Mouse (Mus musculus) neural tube, embryonic 14.5 days (tissue): Measurements from ENCODE around the gene Lhcgr. TPM values are rescaled to one million over a fixed set of nuclear protein-coding genes. Genes with fewer than 3 reads are reported as not detected.

Source experiments
- ATAC-seq: fragments of 200-750 bp; cut with Nextera tagmentation; 2 replicates; pipeline ENCODE4 v1.8.0; 2017; ENCODE audit warnings: low read depth, mild to moderate bottlenecking, moderate TSS enrichment, moderate library complexity
- H3K27ac ChIP-seq: fragments of 300-500 bp; sonication (generic); 2 replicates; pipeline ENCODE4 v1.5.1; 2014; ENCODE audit warnings: low read depth, mild to moderate bottlenecking, control low read depth, low read length, moderate library complexity, mixed read lengths
- H3K27me3 ChIP-seq: fragments of 300-500 bp; sonication (generic); 2 replicates; pipeline ENCODE4 v1.6.1; 2014; ENCODE audit warnings: low read length; ENCODE audit not compliant: control insufficient read depth, insufficient read depth
- H3K36me3 ChIP-seq: fragments of 300-500 bp; sonication (generic); 2 replicates; pipeline ENCODE4 v1.6.1; 2014; ENCODE audit warnings: low read length, mixed read lengths; ENCODE audit not compliant: control insufficient read depth, insufficient read depth
- H3K4me1 ChIP-seq: fragments of 300-500 bp; sonication (generic); 2 replicates; pipeline ENCODE4 v1.6.1; 2014; ENCODE audit warnings: low read length; ENCODE audit not compliant: control insufficient read depth, insufficient read depth
- H3K4me2 ChIP-seq: fragments of 300-500 bp; sonication (generic); 2 replicates; pipeline ENCODE4 v1.6.1; 2014; ENCODE audit warnings: mild to moderate bottlenecking, low read depth, low read length, control low read depth
- H3K4me3 ChIP-seq: fragments of 300-500 bp; sonication (generic); 2 replicates; pipeline ENCODE4 v1.5.1; 2014; ENCODE audit warnings: low read depth, low read length, control low read depth, mixed read lengths
- H3K9ac ChIP-seq: fragments of 300-500 bp; sonication (generic); replicated peaks from 2 replicates; pipeline ENCODE4 v1.6.1; 2014; ENCODE audit warnings: low read depth, mild to moderate bottlenecking, control low read depth, low read length, mixed read lengths
- H3K9me3 ChIP-seq: fragments of 300-500 bp; sonication (generic); 2 replicates; pipeline ENCODE4 v1.6.1; 2016; ENCODE audit warnings: low read length; ENCODE audit not compliant: control insufficient read depth
- WGBS: fragments of 180-500 bp; shearing (Covaris S2); extraction: QIAGEN DNeasy Blood & Tissue Kit; methylation state at CpG from one replicate; pipeline ENCODE4 v1.1.7; 2014; 5-methylcytosine and 5-hydroxymethylcytosine counted together
- polyA plus RNA-seq: library from polyadenylated mRNA; unstranded; fragments of >200 nt; fragmentation: Nextera tagmentation; extraction: Ambion mirVana; gene quantifications from 2 replicates; pipeline ENCODE4 v1.2.1, GENCODE M21; 2014

Lhcgr gene
- polyA plus RNA-seq, 1 experiment from 2014 or later, result 2.4 TPM

DNA sequence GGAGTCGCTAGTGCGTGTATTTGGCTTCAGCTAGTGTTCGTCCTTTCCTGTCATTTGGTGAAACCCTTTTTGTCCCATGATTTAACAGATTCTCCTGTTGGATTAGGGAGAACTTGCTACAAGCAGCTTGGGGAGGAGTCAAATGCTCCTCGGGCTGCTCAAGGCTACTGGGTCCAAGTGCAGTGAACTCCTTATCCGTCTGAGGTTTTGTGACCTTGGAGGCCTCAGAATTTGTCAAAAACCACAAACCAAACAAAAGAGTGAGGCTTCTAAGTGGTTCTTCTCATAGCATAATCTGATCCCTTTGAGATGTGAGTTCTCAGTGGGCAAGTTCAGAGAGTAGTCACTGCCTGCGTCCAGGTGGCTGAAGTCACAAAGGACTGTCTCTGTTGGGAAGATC is 36.0 kb downstream of the Lhcgr start:
- 81% methylated on average over 6 of the region's 6 CpGs for WGBS
- Histone ChIP-seq H3K27ac (no peak overlapping the region), H3K27me3 (no peaks in the 10 kb centered on the region), H3K9me3 (no peaks in the 10 kb centered on the region), H3K36me3 (no peaks in the 10 kb centered on the region), H3K4me3 (no peak overlapping the region), H3K4me2 (no peak overlapping the region), H3K4me1 (peaks cover 21% of the 10 kb centered on the region), H3K9ac (no peak overlapping the region)
- ATAC-seq, result no peak

DNA sequence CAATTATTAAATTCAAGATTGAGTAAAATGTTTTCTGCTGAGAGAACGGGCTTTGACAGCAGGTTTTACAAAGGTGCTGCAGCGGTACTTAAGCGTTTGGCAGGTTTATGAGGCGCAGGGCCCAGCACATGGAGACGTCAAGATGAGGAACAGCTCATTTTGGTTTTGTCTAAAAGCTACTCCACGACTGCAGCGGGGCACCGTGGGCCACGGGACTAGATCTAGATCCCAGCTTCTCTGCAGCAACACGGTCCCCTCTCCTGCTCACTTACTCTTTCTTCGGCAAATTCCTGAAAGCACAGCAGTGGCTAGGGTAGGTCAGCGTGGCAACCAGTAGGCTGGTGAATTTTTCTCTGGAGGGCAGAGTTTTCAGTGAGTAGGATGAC is 38.3 kb downstream of the Lhcgr start:
- WGBS, result 16% methylated on average over 12 of the region's 12 CpGs
- Histone ChIP-seq H3K9me3 (no peaks in the 10 kb centered on the region), H3K9ac (peak overlapping the region; percentile 16; the same call in 1 of the 2 replicates), H3K4me2 (peak overlapping the region; percentile 36), H3K4me1 (peaks cover 25% of the 10 kb centered on the region), H3K27ac (peak overlapping the region; percentile 40; the same call in 1 of the 2 replicates), H3K27me3 (no peaks in the 10 kb centered on the region), H3K4me3 (no peak overlapping the region), H3K36me3 (no peaks in the 10 kb centered on the region)
- ATAC-seq, result peak; percentile 32; the same call in 1 of the 2 replicates

DNA sequence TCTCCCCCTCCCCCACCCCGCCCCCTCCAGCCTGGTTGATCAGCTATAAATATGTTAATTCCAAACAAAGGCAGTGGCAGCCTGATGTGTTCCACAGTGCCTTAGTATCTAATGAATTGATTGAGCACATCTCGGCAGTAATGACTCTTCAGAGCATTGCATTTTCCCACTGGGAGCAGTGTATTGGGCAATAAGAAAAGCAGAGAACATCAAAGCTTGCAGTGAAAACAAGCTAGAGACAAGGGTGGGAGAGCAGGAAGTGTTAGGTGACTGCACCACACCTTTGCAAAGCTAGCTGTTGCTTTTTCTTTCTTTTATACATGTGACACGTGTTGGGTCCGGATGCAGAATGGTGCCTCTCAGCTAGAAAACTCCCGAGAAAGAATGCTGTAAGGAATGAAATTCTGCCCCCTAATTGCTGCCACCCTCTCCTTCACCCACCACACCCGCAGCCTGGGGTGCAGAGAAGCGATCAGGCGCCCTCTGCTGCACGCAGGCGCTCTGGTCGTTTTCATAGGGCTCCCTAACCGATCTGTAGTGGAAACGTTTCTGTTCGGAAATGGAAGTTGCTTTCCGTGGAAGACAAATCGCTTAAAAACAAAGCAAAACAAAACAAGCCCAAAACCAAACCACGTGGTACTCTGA is 38.8 kb downstream of the Lhcgr start:
- Histone ChIP-seq H3K9ac (peak overlapping the region; percentile 16; the same call in 1 of the 2 replicates), H3K36me3 (no peaks in the 10 kb centered on the region), H3K4me2 (peak overlapping the region; percentile 36), H3K27ac (peak overlapping the region; percentile 41; the same call in 1 of the 2 replicates), H3K9me3 (no peaks in the 10 kb centered on the region), H3K4me1 (peaks cover 23% of the 10 kb centered on the region), H3K27me3 (no peaks in the 10 kb centered on the region), H3K4me3 (no peak overlapping the region)
- WGBS, result 4% methylated on average over 17 of the region's 17 CpGs
- peak; percentile 79 for ATAC-seq

DNA sequence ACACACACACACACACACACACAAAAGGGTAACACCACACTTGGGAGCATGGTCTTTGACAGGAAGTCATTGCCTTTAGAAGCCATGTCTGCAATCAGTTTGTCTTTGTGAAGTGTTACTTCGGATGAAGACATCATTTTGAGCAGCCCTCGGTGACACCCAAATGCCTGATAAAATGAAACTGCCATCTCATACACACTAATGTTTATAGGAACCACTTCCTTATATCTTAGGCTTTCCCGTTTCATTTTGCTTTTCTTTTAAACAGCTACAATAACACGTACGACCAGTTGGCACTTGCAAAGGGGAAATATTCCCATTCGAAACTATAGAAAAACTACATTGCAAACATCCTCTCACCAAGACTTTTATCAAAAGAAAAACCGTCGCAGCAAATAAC is 42.1 kb downstream of the Lhcgr start:
- no peak overlapping the region for H3K4me2 ChIP-seq
- H3K9me3 ChIP-seq, result no peaks in the 10 kb centered on the region
- H3K27ac ChIP-seq, result no peak overlapping the region
- no peak overlapping the region for H3K9ac ChIP-seq
- 68% methylated on average over 8 of the region's 8 CpGs for WGBS
- no peak for ATAC-seq
- no peaks in the 10 kb centered on the region for H3K36me3 ChIP-seq
- no peaks in the 10 kb centered on the region for H3K27me3 ChIP-seq
- H3K4me3 ChIP-seq, result no peak overlapping the region
- peaks cover 21% of the 10 kb centered on the region for H3K4me1 ChIP-seq

DNA sequence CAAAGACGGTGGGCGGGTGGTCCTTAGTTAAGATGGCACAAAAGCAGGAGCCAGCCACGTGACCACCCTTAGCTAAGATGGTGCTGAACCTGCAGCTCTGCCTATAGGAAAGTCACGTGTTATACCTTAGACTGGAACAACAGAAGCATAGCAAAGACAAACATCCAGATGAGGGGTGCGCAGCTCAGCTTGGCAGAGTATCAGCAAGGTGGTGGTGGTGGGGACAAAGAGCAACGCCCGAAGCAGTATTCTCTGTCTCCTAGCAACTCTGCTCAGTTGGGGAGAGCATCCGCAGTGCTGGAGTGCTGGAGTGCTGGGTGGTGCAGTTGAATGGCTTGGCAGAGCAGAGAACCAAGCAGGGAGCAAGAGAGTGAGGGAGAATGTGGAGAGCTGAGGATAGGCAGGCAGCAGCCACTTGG is 85.5 kb downstream of the Lhcgr start:
- H3K9ac ChIP-seq, result no peak overlapping the region
- WGBS, result 20% methylated on average over 8 of the region's 8 CpGs
- peaks cover 3% of the 10 kb centered on the region; the same call in 1 of the 2 replicates for H3K4me1 ChIP-seq
- no peak overlapping the region for H3K4me2 ChIP-seq
- no peaks in the 10 kb centered on the region for H3K9me3 ChIP-seq
- H3K27ac ChIP-seq, result no peak overlapping the region
- no peaks in the 10 kb centered on the region for H3K36me3 ChIP-seq
- no peak overlapping the region for H3K4me3 ChIP-seq
- ATAC-seq, result peak; percentile 71; the same call in 1 of the 2 replicates
- no peaks in the 10 kb centered on the region for H3K27me3 ChIP-seq

DNA sequence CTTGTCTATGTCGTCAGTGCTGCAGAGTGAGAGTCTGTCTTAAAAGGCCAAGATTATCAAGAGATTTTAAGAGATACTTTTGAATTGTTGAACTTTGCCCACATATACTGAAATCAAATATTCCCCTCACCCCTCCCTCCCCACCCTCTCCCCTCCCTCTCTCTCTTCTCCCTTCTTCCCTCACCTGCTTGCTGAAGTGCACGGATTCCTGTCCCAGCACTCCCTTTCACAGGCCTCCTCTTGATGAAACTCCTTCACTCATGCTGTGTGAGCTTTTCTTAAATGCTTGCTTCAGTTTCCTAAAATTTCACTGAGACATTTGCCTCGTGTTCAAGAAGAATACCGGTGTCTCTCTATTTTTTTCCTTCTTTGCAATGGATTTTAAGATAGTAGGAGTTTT is 88.7 kb downstream of the Lhcgr start:
- Histone ChIP-seq H3K4me2 (no peak overlapping the region), H3K27me3 (no peaks in the 10 kb centered on the region), H3K36me3 (no peaks in the 10 kb centered on the region), H3K4me3 (no peak overlapping the region), H3K9ac (no peak overlapping the region), H3K4me1 (peaks cover 3% of the 10 kb centered on the region; the same call in 1 of the 2 replicates), H3K27ac (no peak overlapping the region), H3K9me3 (no peaks in the 10 kb centered on the region)
- no peak for ATAC-seq
- WGBS, result 43% methylated on average over 4 of the region's 4 CpGs

DNA sequence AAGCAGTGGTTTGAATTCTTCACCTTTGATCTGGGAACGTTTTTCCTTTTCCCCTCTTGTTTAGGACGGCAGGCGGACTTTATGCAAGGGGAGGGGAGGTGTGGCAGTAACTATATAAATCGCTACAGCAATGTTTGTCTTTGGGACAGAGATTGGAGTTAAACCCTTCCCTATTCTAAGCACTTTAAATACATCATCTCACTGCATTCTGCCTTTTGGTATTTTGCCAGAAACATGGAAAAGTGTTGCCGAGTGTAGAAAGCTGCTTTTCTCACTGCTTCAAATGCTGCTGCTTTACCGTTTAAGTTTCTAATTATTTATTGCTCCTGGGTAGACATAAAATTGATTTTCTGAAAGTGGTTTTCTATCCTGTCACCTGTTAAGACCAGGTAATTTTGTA is 89.4 kb downstream of the Lhcgr start:
- no peak overlapping the region for H3K4me3 ChIP-seq
- no peak overlapping the region for H3K4me2 ChIP-seq
- H3K9me3 ChIP-seq, result no peaks in the 10 kb centered on the region
- H3K9ac ChIP-seq, result no peak overlapping the region
- H3K36me3 ChIP-seq, result no peaks in the 10 kb centered on the region
- H3K27ac ChIP-seq, result no peak overlapping the region
- ATAC-seq, result no peak
- no peaks in the 10 kb centered on the region for H3K27me3 ChIP-seq
- peaks cover 3% of the 10 kb centered on the region; the same call in 1 of the 2 replicates for H3K4me1 ChIP-seq
- WGBS, result 20% methylated on average over 6 of the region's 6 CpGs

DNA sequence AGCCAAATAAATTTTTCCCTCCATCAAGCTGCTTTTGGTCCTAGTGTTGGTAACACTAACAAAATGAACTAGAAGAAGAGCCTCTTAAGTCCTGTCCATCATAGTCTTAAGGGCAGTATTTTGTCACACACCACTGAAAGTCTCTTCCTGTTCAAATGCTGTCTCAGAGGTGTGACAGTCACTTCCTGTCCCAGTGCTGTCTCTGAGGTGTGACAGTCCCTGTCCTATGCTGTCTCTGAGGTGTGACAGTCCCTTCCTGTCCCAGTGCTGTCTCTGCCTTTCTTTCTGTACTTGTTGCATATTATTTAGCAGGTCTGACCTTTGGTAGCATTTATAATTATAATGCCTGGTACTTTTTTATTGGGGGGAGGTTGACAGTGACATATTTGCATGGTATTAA is 90.9 kb downstream of the Lhcgr start:
- H3K36me3 ChIP-seq, result no peaks in the 10 kb centered on the region
- no peak overlapping the region for H3K27ac ChIP-seq
- no peak overlapping the region for H3K4me3 ChIP-seq
- no peak overlapping the region for H3K9ac ChIP-seq
- no peak for ATAC-seq
- no peaks in the 10 kb centered on the region for H3K4me1 ChIP-seq
- no peak overlapping the region for H3K4me2 ChIP-seq
- no peaks in the 10 kb centered on the region for H3K9me3 ChIP-seq
- no peaks in the 10 kb centered on the region for H3K27me3 ChIP-seq

DNA sequence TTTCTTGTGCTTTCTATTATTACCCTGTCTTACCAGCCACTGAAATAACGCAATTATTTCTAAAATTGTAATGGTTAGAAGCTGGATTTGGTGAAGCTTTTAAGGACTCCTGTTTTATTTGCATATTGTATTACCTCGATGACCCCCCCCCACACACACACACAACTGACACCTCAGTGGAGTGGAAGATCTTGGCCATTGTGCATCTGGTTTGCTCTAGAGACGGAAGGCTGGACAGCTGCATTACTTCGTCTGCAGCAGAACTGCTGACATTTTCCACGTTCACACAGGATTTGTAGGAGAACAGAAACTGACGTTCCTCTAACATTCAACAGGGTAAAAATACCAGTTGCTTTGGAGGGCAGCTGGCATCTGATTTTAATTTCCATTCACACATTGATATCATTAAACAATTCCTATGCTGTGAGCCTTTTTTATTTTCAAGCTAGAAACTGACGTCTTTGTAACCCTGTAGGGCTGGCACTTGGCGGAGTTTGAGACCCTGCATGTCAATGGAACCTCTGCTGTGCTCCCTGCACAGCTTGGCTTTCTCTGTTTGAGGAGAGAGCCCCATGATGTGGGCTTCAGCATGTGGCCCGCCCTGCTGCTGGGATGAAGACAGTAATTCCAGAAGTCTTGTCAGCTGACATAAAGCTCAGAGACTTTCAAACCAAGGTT is 95.0 kb downstream of the Lhcgr start:
- Histone ChIP-seq H3K27ac (no peak overlapping the region), H3K4me3 (no peak overlapping the region), H3K9ac (no peak overlapping the region), H3K4me1 (no peaks in the 10 kb centered on the region), H3K27me3 (no peaks in the 10 kb centered on the region), H3K36me3 (no peaks in the 10 kb centered on the region), H3K9me3 (no peaks in the 10 kb centered on the region), H3K4me2 (no peak overlapping the region)
- no peak for ATAC-seq
- 61% methylated on average over 9 of the region's 9 CpGs for WGBS
